Mouse (Mus musculus): ENCODE results near the gene Th. TPM values are rescaled to one million over a fixed set of nuclear protein-coding genes. Genes with fewer than 3 reads are reported as not detected.
A peak's percentile ranks its signal among the peaks of the same experiment; 100 is the strongest.

The Th gene
- total RNA-seq, 1 experiment from 2014 or later: 485 TPM

GRCm38 (mm10) chr7:142902931-142903330 lies 28.0 kb downstream of the Th start:
- DNase-seq: no peak

GRCm38 (mm10) chr7:142901774-142902173 lies 29.2 kb downstream of the Th start:
- no peak for DNase-seq

GRCm38 (mm10) chr7:142899872-142900271 lies 31.1 kb downstream of the Th start:
- peak; percentile 63 for DNase-seq

- no peak for DNase-seq
Measured at GRCm38 (mm10) chr7:142897471-142897870, 33.5 kb downstream of the Th start.

GRCm38 (mm10) chr7:142895901-142896665 lies 34.8 kb downstream of the Th start:
- no peak for DNase-seq

- no peak for DNase-seq
Measured at GRCm38 (mm10) chr7:142895223-142895840, 35.6 kb downstream of the Th start.

- peak; percentile 83 for DNase-seq
Measured at GRCm38 (mm10) chr7:142894669-142895068, 36.3 kb downstream of the Th start.

- peak; percentile 21 for DNase-seq
Measured at GRCm38 (mm10) chr7:142893721-142894639, 36.9 kb downstream of the Th start.

- DNase-seq: no peak
Measured at GRCm38 (mm10) chr7:142893296-142893695, 37.6 kb downstream of the Th start.

GRCm38 (mm10) chr7:142869419-142870163 lies 61.3 kb downstream of the Th start:
- DNase-seq: no peak

GRCm38 (mm10) chr7:142850681-142851080 lies 80.2 kb downstream of the Th start:
- DNase-seq: peak; percentile 20

Other genes with a start within 250 kb of the Th start
- gene Ins2, start 187.7 kb downstream of the Th start, total RNA-seq (2021): not detected in 2 replicates
- gene Ascl2, start 38.1 kb upstream of the Th start, total RNA-seq (2021): 0.45 TPM in 1 of 2 replicates, not detected in the other
- gene Tspan32, start 73.9 kb upstream of the Th start, total RNA-seq (2021): 2.0 and 8.6 TPM in 2 replicates
- gene Cd81, start 121.6 kb upstream of the Th start, total RNA-seq (2021): 536 and 561 TPM in 2 replicates
- gene Tssc4, start 138.1 kb upstream of the Th start, total RNA-seq (2021): 32.2 and 33.3 TPM in 2 replicates
- 0.59 and 0.68 TPM in 2 replicates for gene Trpm5, start 163.5 kb upstream of the Th start, total RNA-seq (2021)
- 4.4 and 6.1 TPM in 2 replicates for gene Kcnq1, start 175.2 kb upstream of the Th start, total RNA-seq (2021)